ENCODE assay signal across 40 mouse cellular contexts in the genomic region with DNA sequence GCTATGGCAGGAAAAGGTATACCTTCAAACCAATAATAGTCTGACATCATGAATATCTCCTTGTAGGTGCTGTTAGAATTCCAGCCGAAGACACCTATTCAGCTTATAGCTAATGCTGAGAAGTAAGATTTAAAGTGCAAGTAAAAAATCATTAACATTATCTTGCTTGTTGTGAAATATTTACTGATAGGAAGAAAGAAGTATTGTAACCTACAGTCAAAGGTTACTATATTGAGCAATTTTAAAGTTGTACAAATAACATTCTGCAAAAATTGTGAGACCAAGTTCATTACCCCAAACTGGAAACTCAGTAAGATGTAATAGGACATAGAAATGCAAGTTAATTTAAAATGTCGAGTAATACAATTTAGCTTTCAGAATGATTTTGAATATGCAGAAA. TPM values are rescaled to one million over a fixed set of nuclear protein-coding genes. Genes with fewer than 3 reads are reported as not detected.
"Had no signal": no experiment of that assay in that cellular context is flagged by ENCODE, and none has a peak within 500 bp of the region (broad histone marks: within the 10 kb centered on the region; RNA-seq: fewer than 3 reads in every experiment).

A gene (minus strand): TSS at position 101 of the 400 bp plus-strand sequence.

- H3K4me3 ChIP-seq: embryonic facial prominence, embryonic 10.5 days; embryonic facial prominence, embryonic 12.5 days; embryonic facial prominence, embryonic 13.5 days; embryonic facial prominence, embryonic 15.5 days; erythroblast, embryonic 14.5 days; forebrain, embryonic 10.5 days; forebrain, embryonic 12.5 days; forebrain, embryonic 13.5 days; forebrain, embryonic 15.5 days; gastrocnemius, adult 2 months; heart, adult 2 months had no signal

- DNase-seq: cerebellum, adult 8-10 months; cerebellum, adult 9-10 months; cerebellum, adult 9-11 months; cerebellum, postnatal 10 days; cerebellum, postnatal 14 days; cerebellum, postnatal 25 days; cerebellum, postnatal 36 days; embryo, embryonic 11 days; forebrain, postnatal 0 days; gastrocnemius, adult 2 months; gastrocnemius, postnatal 10 days; gastrocnemius, postnatal 14 days; gastrocnemius, postnatal 25 days; gastrocnemius, postnatal 36 days; heart, adult 11 months; heart, adult 18-20 months; heart, adult 2 months had no signal

- H3K27me3 ChIP-seq: embryonic facial prominence, embryonic 12.5 days; embryonic facial prominence, embryonic 13.5 days; embryonic facial prominence, embryonic 15.5 days; forebrain, embryonic 12.5 days; forebrain, embryonic 13.5 days; forebrain, embryonic 15.5 days had no signal

- H3K27ac ChIP-seq: embryonic facial prominence, embryonic 10.5 days; embryonic facial prominence, embryonic 12.5 days; embryonic facial prominence, embryonic 13.5 days; embryonic facial prominence, embryonic 15.5 days; forebrain, embryonic 10.5 days; forebrain, embryonic 12.5 days; forebrain, embryonic 13.5 days; forebrain, embryonic 15.5 days; gastrocnemius, adult 2 months; heart, adult 2 months had no signal

- H3K9me3 ChIP-seq: embryonic facial prominence, embryonic 12.5 days; forebrain, embryonic 15.5 days had no signal

- H3K36me3 ChIP-seq: embryonic facial prominence, embryonic 10.5 days; embryonic facial prominence, embryonic 12.5 days; embryonic facial prominence, embryonic 13.5 days; embryonic facial prominence, embryonic 15.5 days; forebrain, embryonic 10.5 days; forebrain, embryonic 12.5 days; forebrain, embryonic 15.5 days had no signal

- ATAC-seq: forebrain, embryonic 13.5 days; forebrain, embryonic 14.5 days; forebrain, embryonic 15.5 days; forebrain, embryonic 16.5 days; forebrain, postnatal 0 days had no signal

- H3K9ac ChIP-seq: embryonic facial prominence, embryonic 12.5 days; embryonic facial prominence, embryonic 13.5 days; embryonic facial prominence, embryonic 15.5 days; forebrain, embryonic 12.5 days; forebrain, embryonic 13.5 days; forebrain, embryonic 15.5 days; forebrain, postnatal 0 days had no signal

- H3K4me2 ChIP-seq: embryonic facial prominence, embryonic 12.5 days; embryonic facial prominence, embryonic 13.5 days; embryonic facial prominence, embryonic 15.5 days; forebrain, embryonic 12.5 days; forebrain, embryonic 13.5 days; forebrain, embryonic 15.5 days had no signal

- H3K4me1 ChIP-seq: embryonic facial prominence, embryonic 10.5 days; embryonic facial prominence, embryonic 12.5 days; embryonic facial prominence, embryonic 13.5 days; embryonic facial prominence, embryonic 15.5 days; forebrain, embryonic 10.5 days; forebrain, embryonic 12.5 days; forebrain, embryonic 13.5 days; forebrain, embryonic 15.5 days had no signal

RNA-seq across cellular contexts. Expression of the gene that starts here (rescaled TPM):
- total RNA-seq: common myeloid progenitor, adult 5-6 weeks; forebrain, postnatal 0 days; gastrocnemius, adult 18-20 months; gastrocnemius, adult 2 months; gastrocnemius, adult 8-10 months; gastrocnemius, postnatal 10 days; gastrocnemius, postnatal 14 days; gastrocnemius, postnatal 25 days; gastrocnemius, postnatal 36 days; gastrocnemius, postnatal 4 days; granulocyte monocyte progenitor cell, adult 5-6 weeks; heart, adult 18-20 months; heart, adult 2 months; heart, adult 8-10 months had no signal
- polyA plus RNA-seq: cortical plate, adult 2 months; embryonic facial prominence, embryonic 10.5 days; embryonic facial prominence, embryonic 11.5 days; embryonic facial prominence, embryonic 12.5 days; embryonic facial prominence, embryonic 13.5 days; embryonic facial prominence, embryonic 14.5 days; embryonic facial prominence, embryonic 15.5 days; erythroblast, embryonic 14.5 days; forebrain, embryonic 10.5 days; forebrain, embryonic 11.5 days; forebrain, embryonic 12.5 days; forebrain, embryonic 13.5 days; forebrain, embryonic 14.5 days; forebrain, embryonic 15.5 days; forebrain, embryonic 16.5 days; forebrain, postnatal 0 days; frontal cortex, adult 2 months; gonadal fat pad, adult 2 months; heart, adult 2 months had no signal
